In genomic region chr5:142361166-142361565, GRCm38 (mm10) we compare ENCODE assay signal across 22 mouse cellular contexts. TPM values are rescaled to one million over a fixed set of nuclear protein-coding genes. Genes with fewer than 3 reads are reported as not detected.
DNase-seq lines count a peak whose midpoint lies in the region; ATAC-seq and TF ChIP-seq lines count a peak whose summit lies in the region.
"Had no signal": no experiment of that assay in that cellular context is flagged by ENCODE, and none has a peak within 500 bp of the region (broad histone marks: within the 10 kb centered on the region; RNA-seq: fewer than 3 reads in every experiment).

No protein-coding gene starts in this region.

- TF ChIP-seq CTCF in hindbrain, postnatal 0 days (IDR thresholded peaks at IDR 0.05; ENCODE audit: low read depth): no peak
- TF ChIP-seq CTCF in midbrain, postnatal 0 days (IDR thresholded peaks at IDR 0.05): no peak

- no peak overlapping the region for H3K4me3 ChIP-seq in forebrain, embryonic 14.5 days (ENCODE audit: low read depth, low read length)
- H3K4me3 ChIP-seq in forebrain, embryonic 11.5 days (ENCODE audit: low read depth, low read length): no peak overlapping the region
- H3K4me3 ChIP-seq in hindbrain, postnatal 0 days (ENCODE audit: low read length): no peak overlapping the region
- H3K4me3 ChIP-seq in hindbrain, embryonic 11.5 days (ENCODE audit: low read depth, low read length): no peak overlapping the region
- H3K4me3 ChIP-seq in midbrain, postnatal 0 days (ENCODE audit: low read depth, low read length): no peak overlapping the region
- no peak overlapping the region for H3K4me3 ChIP-seq in midbrain, embryonic 11.5 days (ENCODE audit: low read depth, low read length)
- H3K4me3 ChIP-seq: forebrain, embryonic 10.5 days; forebrain, embryonic 15.5 days; heart, embryonic 12.5 days; heart, embryonic 15.5 days; hindbrain, embryonic 10.5 days; intestine, embryonic 15.5 days had no signal

- H3K4me2 ChIP-seq in forebrain, embryonic 14.5 days (ENCODE audit: low read length): no peak overlapping the region
- H3K4me2 ChIP-seq in forebrain, embryonic 11.5 days (ENCODE audit: low read depth, low read length, severe bottlenecking): no peak overlapping the region
- no peak overlapping the region for H3K4me2 ChIP-seq in hindbrain, postnatal 0 days (ENCODE audit: low read depth, low read length)
- no peak overlapping the region for H3K4me2 ChIP-seq in hindbrain, embryonic 11.5 days (replicated peaks; ENCODE audit: low read depth, low read length)
- H3K4me2 ChIP-seq in midbrain, postnatal 0 days (ENCODE audit: low read depth, low read length, poor library complexity, severe bottlenecking): no peak overlapping the region
- H3K4me2 ChIP-seq in midbrain, embryonic 11.5 days: no peak overlapping the region
- H3K4me2 ChIP-seq: forebrain, embryonic 15.5 days; heart, embryonic 12.5 days; heart, embryonic 15.5 days; intestine, embryonic 15.5 days had no signal

- whole genome bisulfite sequencing in forebrain, embryonic 14.5 days: 67% methylated on average over 5 of the region's 5 CpGs
- WGBS in forebrain, embryonic 11.5 days: 71% methylated on average over 5 of the region's 5 CpGs
- WGBS in hindbrain, postnatal 0 days: 50% methylated on average over 5 of the region's 5 CpGs
- WGBS in hindbrain, embryonic 11.5 days: 69% methylated on average over 5 of the region's 5 CpGs
- 61% methylated on average over 5 of the region's 5 CpGs for WGBS in midbrain, postnatal 0 days
- 78% methylated on average over 5 of the region's 5 CpGs for WGBS in midbrain, embryonic 11.5 days

- no peak overlapping the region for H3K9ac ChIP-seq in forebrain, embryonic 14.5 days (ENCODE audit: low read length)
- no peak overlapping the region for H3K9ac ChIP-seq in forebrain, embryonic 11.5 days (ENCODE audit: low read length)
- no peak overlapping the region for H3K9ac ChIP-seq in hindbrain, postnatal 0 days (replicated peaks; ENCODE audit: low read length)
- H3K9ac ChIP-seq in hindbrain, embryonic 11.5 days (ENCODE audit: low read depth, low read length): no peak overlapping the region
- no peak overlapping the region for H3K9ac ChIP-seq in midbrain, postnatal 0 days (replicated peaks; ENCODE audit: low read length, poor library complexity, severe bottlenecking)
- H3K9ac ChIP-seq in midbrain, embryonic 11.5 days (ENCODE audit: low read length): no peak overlapping the region
- H3K9ac ChIP-seq: forebrain, embryonic 15.5 days; heart, embryonic 12.5 days; heart, embryonic 15.5 days; intestine, embryonic 15.5 days had no signal

- no peak for ATAC-seq in forebrain, embryonic 14.5 days
- ATAC-seq in forebrain, embryonic 11.5 days (replicated peaks; ENCODE audit: low FRiP score): no peak
- no peak for ATAC-seq in hindbrain, postnatal 0 days
- no peak for ATAC-seq in hindbrain, embryonic 11.5 days (ENCODE audit: low FRiP score)
- ATAC-seq in midbrain, postnatal 0 days (ENCODE audit: low FRiP score): no peak
- ATAC-seq in midbrain, embryonic 11.5 days (ENCODE audit: low FRiP score): no peak
- ATAC-seq: CD4-positive, CD25-positive, alpha-beta regulatory T cell, adult 4 months; forebrain, embryonic 15.5 days; intestine, embryonic 15.5 days had no signal

- DNase-seq in forebrain, embryonic 14.5 days (ENCODE audit: low spot score): peak; percentile 49
- no peak for DNase-seq in forebrain, embryonic 11.5 days (ENCODE audit: low spot score)
- DNase-seq in hindbrain, postnatal 0 days (ENCODE audit: low spot score): peak; percentile 56
- DNase-seq in hindbrain, embryonic 11.5 days (ENCODE audit: low spot score): no peak
- DNase-seq in midbrain, postnatal 0 days (ENCODE audit: low spot score): peak; percentile 54
- DNase-seq in midbrain, embryonic 11.5 days (ENCODE audit: low spot score, missing footprints): no peak
- DNase-seq: adrenal gland, postnatal 14 days; cerebellum, adult 11-12 months; cerebellum, adult 9-10 months; cerebellum, postnatal 25 days; gastrocnemius, postnatal 25 days; heart, adult 18-20 months; heart, postnatal 10 days; heart, postnatal 36 days; kidney, adult 11 months had no signal

- peaks cover 6% of the 10 kb centered on the region; the same call in 1 of the 2 replicates for H3K4me1 ChIP-seq in forebrain, embryonic 14.5 days (ENCODE audit: control insufficient read depth, insufficient read depth, low read length)
- H3K4me1 ChIP-seq in forebrain, embryonic 11.5 days (replicated peaks; ENCODE audit: control insufficient read depth, insufficient read depth, low read length): no peaks in the 10 kb centered on the region
- H3K4me1 ChIP-seq in hindbrain, postnatal 0 days (ENCODE audit: insufficient read depth, low read length): no peaks in the 10 kb centered on the region; the same call in 1 of the 2 replicates
- H3K4me1 ChIP-seq in hindbrain, embryonic 11.5 days (replicated peaks; ENCODE audit: control insufficient read depth, insufficient read depth, low read length): no peaks in the 10 kb centered on the region
- H3K4me1 ChIP-seq in midbrain, postnatal 0 days (ENCODE audit: insufficient read depth, low read length): no peaks in the 10 kb centered on the region
- no peaks in the 10 kb centered on the region for H3K4me1 ChIP-seq in midbrain, embryonic 11.5 days (ENCODE audit: control insufficient read depth, insufficient read depth, low read length)
- H3K4me1 ChIP-seq: heart, embryonic 12.5 days; heart, embryonic 15.5 days; intestine, embryonic 15.5 days had no signal

- no peaks in the 10 kb centered on the region for H3K9me3 ChIP-seq in forebrain, embryonic 14.5 days (replicated peaks; ENCODE audit: control insufficient read depth, low read length)
- H3K9me3 ChIP-seq in forebrain, embryonic 11.5 days (ENCODE audit: control insufficient read depth, low read length): no peaks in the 10 kb centered on the region
- no peaks in the 10 kb centered on the region for H3K9me3 ChIP-seq in hindbrain, postnatal 0 days (ENCODE audit: low read length)
- H3K9me3 ChIP-seq in hindbrain, embryonic 11.5 days (ENCODE audit: control insufficient read depth, low read length): no peaks in the 10 kb centered on the region
- H3K9me3 ChIP-seq in midbrain, postnatal 0 days (ENCODE audit: low read length): no peaks in the 10 kb centered on the region
- H3K9me3 ChIP-seq in midbrain, embryonic 11.5 days (ENCODE audit: control insufficient read depth, low read length): no peaks in the 10 kb centered on the region
- H3K9me3 ChIP-seq: forebrain, embryonic 10.5 days; forebrain, embryonic 15.5 days; heart, embryonic 12.5 days; heart, embryonic 15.5 days; hindbrain, embryonic 10.5 days; intestine, embryonic 15.5 days had no signal

- no peaks in the 10 kb centered on the region for H3K27me3 ChIP-seq in forebrain, embryonic 14.5 days (replicated peaks; ENCODE audit: control insufficient read depth, insufficient read depth, low read length)
- no peaks in the 10 kb centered on the region for H3K27me3 ChIP-seq in forebrain, embryonic 11.5 days (ENCODE audit: control insufficient read depth, insufficient read depth, low read length)
- no peaks in the 10 kb centered on the region for H3K27me3 ChIP-seq in hindbrain, postnatal 0 days (ENCODE audit: insufficient read depth, low read length)
- H3K27me3 ChIP-seq in hindbrain, embryonic 11.5 days (ENCODE audit: control insufficient read depth, insufficient read depth, low read length): no peaks in the 10 kb centered on the region
- H3K27me3 ChIP-seq in midbrain, postnatal 0 days (ENCODE audit: insufficient read depth, low read length): no peaks in the 10 kb centered on the region
- no peaks in the 10 kb centered on the region for H3K27me3 ChIP-seq in midbrain, embryonic 11.5 days (ENCODE audit: control insufficient read depth, insufficient read depth, low read length)
- H3K27me3 ChIP-seq: forebrain, embryonic 15.5 days; intestine, embryonic 15.5 days had no signal

- H3K27ac ChIP-seq in forebrain, embryonic 14.5 days (ENCODE audit: low read depth, low read length): no peak overlapping the region
- H3K27ac ChIP-seq in forebrain, embryonic 11.5 days (ENCODE audit: low read depth, low read length): no peak overlapping the region
- no peak overlapping the region for H3K27ac ChIP-seq in hindbrain, postnatal 0 days
- no peak overlapping the region for H3K27ac ChIP-seq in hindbrain, embryonic 11.5 days (ENCODE audit: low read depth, low read length)
- H3K27ac ChIP-seq in midbrain, postnatal 0 days (ENCODE audit: low read depth, low read length): no peak overlapping the region
- H3K27ac ChIP-seq in midbrain, embryonic 11.5 days (ENCODE audit: low read depth, low read length): no peak overlapping the region
- H3K27ac ChIP-seq: forebrain, embryonic 10.5 days; forebrain, embryonic 15.5 days; heart, embryonic 15.5 days; hindbrain, embryonic 10.5 days; intestine, embryonic 15.5 days had no signal

- no peaks in the 10 kb centered on the region for H3K36me3 ChIP-seq in forebrain, embryonic 14.5 days (ENCODE audit: control insufficient read depth, insufficient read depth, low read length)
- no peaks in the 10 kb centered on the region for H3K36me3 ChIP-seq in forebrain, embryonic 11.5 days (ENCODE audit: control insufficient read depth, insufficient read depth, low read length)
- no peaks in the 10 kb centered on the region for H3K36me3 ChIP-seq in hindbrain, postnatal 0 days (ENCODE audit: insufficient read depth, low read length)
- H3K36me3 ChIP-seq in hindbrain, embryonic 11.5 days (ENCODE audit: control insufficient read depth, insufficient read depth, low read length): no peaks in the 10 kb centered on the region
- H3K36me3 ChIP-seq in midbrain, postnatal 0 days (ENCODE audit: insufficient read depth, low read length): no peaks in the 10 kb centered on the region
- no peaks in the 10 kb centered on the region for H3K36me3 ChIP-seq in midbrain, embryonic 11.5 days (ENCODE audit: control insufficient read depth, insufficient read depth, low read length)
- H3K36me3 ChIP-seq: forebrain, embryonic 10.5 days; forebrain, embryonic 15.5 days; heart, embryonic 12.5 days; heart, embryonic 15.5 days; hindbrain, embryonic 10.5 days; intestine, embryonic 15.5 days had no signal

RNA-seq across cellular contexts. Expression of gene Foxk1, which starts 40.1 kb away (rescaled TPM):
- 1.8 and 2.8 TPM in 2 replicates for polyA plus RNA-seq in forebrain, embryonic 14.5 days (2014; fragmentation: Nextera tagmentation; extraction: Ambion mirVana)
- polyA plus RNA-seq in forebrain, embryonic 11.5 days (2014; fragmentation: Nextera tagmentation; extraction: Ambion mirVana): 5.0 and 6.1 TPM in 2 replicates
- 23.3 and 24.0 TPM in 2 replicates for total RNA-seq in hindbrain, postnatal 0 days (2014; rRNA removed)
- polyA plus RNA-seq in hindbrain, postnatal 0 days (2015; fragmentation: Nextera tagmentation; extraction: Ambion mirVana): 4.6 and 6.0 TPM in 2 replicates
- 4.0 and 4.1 TPM in 2 replicates for polyA plus RNA-seq in hindbrain, embryonic 11.5 days (2014; fragmentation: Nextera tagmentation; extraction: Ambion mirVana)
- total RNA-seq in midbrain, postnatal 0 days (2014; rRNA removed): 28.0 and 30.0 TPM in 2 replicates
- polyA plus RNA-seq in midbrain, postnatal 0 days (2015; fragmentation: Nextera tagmentation; extraction: Ambion mirVana): 4.9 and 7.1 TPM in 2 replicates
- 4.0 and 4.2 TPM in 2 replicates for polyA plus RNA-seq in midbrain, embryonic 11.5 days (2014; fragmentation: Nextera tagmentation; extraction: Ambion mirVana)

Comparison
In these comparisons a context has a peak if more than half of its experiments do, and no peak if none do; other contexts are left out.
1. DNase-seq: peak in forebrain, embryonic 14.5 days (single experiment), hindbrain, postnatal 0 days (single experiment) and midbrain, postnatal 0 days (single experiment); none in forebrain, embryonic 11.5 days (single experiment), hindbrain, embryonic 11.5 days (single experiment) and midbrain, embryonic 11.5 days (single experiment).